Mouse (Mus musculus): ENCODE measurements around the gene Clca3a2.
"Not testable (repeated sequence)": the region's sequence is repeated elsewhere in the genome, so short reads cannot be mapped to it uniquely, and the experiment has no call there.

DNA sequence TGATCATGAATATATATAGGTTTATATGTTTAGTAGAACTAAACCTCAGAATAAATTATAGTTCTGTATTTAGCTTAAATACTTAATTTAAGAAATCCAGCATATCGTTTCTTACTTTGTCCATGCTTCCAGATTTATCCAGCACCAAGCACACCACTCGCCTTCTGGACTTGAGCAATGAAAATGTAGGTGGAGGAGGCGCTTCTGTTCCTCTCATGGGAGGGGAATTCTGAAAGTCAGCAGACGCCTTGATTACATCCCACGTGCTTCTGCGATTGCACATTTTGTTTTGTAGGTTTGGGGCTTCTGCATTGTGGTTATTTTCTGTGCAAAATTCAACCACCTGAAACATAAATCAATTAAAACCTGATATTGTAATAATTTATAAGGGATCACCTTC lies 6.0 kb downstream of the Clca3a2 start:
- not testable (repeated sequence) for TF ChIP-seq GATA1 (IDR thresholded peaks at IDR 0.05; ENCODE audit: borderline replicate concordance, low read length); CTCF (IDR thresholded peaks at IDR 0.05; ENCODE audit: low read depth, low read length); POLR2AphosphoS5 (IDR thresholded peaks at IDR 0.05; ENCODE audit: insufficient replicate concordance, low read depth, low read length)
